Mouse (Mus musculus) liver, postnatal 0 days (tissue): ENCODE data around the gene Pfdn6. TPM values are rescaled to one million over a fixed set of nuclear protein-coding genes. Genes with fewer than 3 reads are reported as not detected.
"Not testable (repeated sequence)": the region's sequence is repeated elsewhere in the genome, so short reads cannot be mapped to it uniquely, and the experiment has no call there.

ENCODE experiments used
- ATAC-seq: fragments of 200-750 bp; cut with Nextera tagmentation; 2 replicates; pipeline ENCODE4 v1.8.0; 2017; ENCODE audit warnings: mild to moderate bottlenecking, moderate library complexity
- DNase-seq: peaks from one replicate; pipeline ENCODE4 v3.0.0-alpha.2; 2016
- H3K27ac ChIP-seq: fragments of 300-500 bp; sonication (generic); 2 replicates; pipeline ENCODE4 v1.5.1; 2014; ENCODE audit warnings: antibody characterized with exemption, moderate library complexity, mild to moderate bottlenecking, low read depth
- H3K27me3 ChIP-seq: fragments of 300-500 bp; sonication (generic); 2 replicates; pipeline ENCODE4 v1.6.1; 2014; ENCODE audit warnings: low read length, control low read depth, mixed read lengths; ENCODE audit not compliant: insufficient read depth
- H3K36me3 ChIP-seq: fragments of 300-500 bp; sonication (generic); replicated peaks from 2 replicates; pipeline ENCODE4 v1.6.1; 2014; ENCODE audit warnings: mild to moderate bottlenecking, control low read depth, low read length, moderate library complexity, mixed read lengths; ENCODE audit not compliant: insufficient read depth
- H3K4me1 ChIP-seq: fragments of 300-500 bp; sonication (generic); 2 replicates; pipeline ENCODE4 v1.6.1; 2014; ENCODE audit warnings: antibody characterized with exemption, mild to moderate bottlenecking, control low read depth; ENCODE audit not compliant: insufficient read depth
- H3K4me2 ChIP-seq: fragments of 300-500 bp; sonication (generic); 2 replicates; pipeline ENCODE4 v1.6.1; 2014; ENCODE audit warnings: low read depth, mild to moderate bottlenecking, low read length, moderate library complexity, mixed read lengths
- H3K4me3 ChIP-seq: fragments of 300-500 bp; sonication (generic); 2 replicates; pipeline ENCODE4 v1.5.1; 2014; ENCODE audit warnings: low read depth, low read length
- H3K9ac ChIP-seq: fragments of 300-500 bp; sonication (generic); replicated peaks from 2 replicates; pipeline ENCODE4 v1.6.1; 2014; ENCODE audit warnings: mild to moderate bottlenecking, moderate library complexity
- H3K9me3 ChIP-seq: fragments of 300-500 bp; sonication (generic); 2 replicates; pipeline ENCODE4 v1.6.1; 2016; ENCODE audit warnings: mild to moderate bottlenecking, control low read depth, low read length, mixed read lengths
- CTCF ChIP-seq: sonication (generic); IDR thresholded peaks from 2 replicates; pipeline ENCODE4 v1.5.1; 2016; ENCODE audit warnings: antibody characterized with exemption, low read depth
- EP300 ChIP-seq: IDR thresholded peaks from 2 replicates; pipeline ENCODE4 v1.6.1; 2016; ENCODE audit warnings: antibody characterized with exemption, low read depth, mild to moderate bottlenecking
- WGBS: fragments of 180-500 bp; shearing (Covaris S2); extraction: QIAGEN DNeasy Blood & Tissue Kit; methylation state at CpG from one replicate; pipeline ENCODE4 v1.1.7; 2014; ENCODE audit not compliant: insufficient replicate concordance; 5-methylcytosine and 5-hydroxymethylcytosine counted together
- polyA plus RNA-seq: library from polyadenylated mRNA; unstranded; fragments of >200 nt; fragmentation: Nextera tagmentation; extraction: Ambion mirVana; gene quantifications from 2 replicates; pipeline ENCODE4 v1.2.1, GENCODE M21; 2015

The Pfdn6 gene
- polyA plus RNA-seq, 1 experiment from 2014 or later, result 85.5 TPM

DNA sequence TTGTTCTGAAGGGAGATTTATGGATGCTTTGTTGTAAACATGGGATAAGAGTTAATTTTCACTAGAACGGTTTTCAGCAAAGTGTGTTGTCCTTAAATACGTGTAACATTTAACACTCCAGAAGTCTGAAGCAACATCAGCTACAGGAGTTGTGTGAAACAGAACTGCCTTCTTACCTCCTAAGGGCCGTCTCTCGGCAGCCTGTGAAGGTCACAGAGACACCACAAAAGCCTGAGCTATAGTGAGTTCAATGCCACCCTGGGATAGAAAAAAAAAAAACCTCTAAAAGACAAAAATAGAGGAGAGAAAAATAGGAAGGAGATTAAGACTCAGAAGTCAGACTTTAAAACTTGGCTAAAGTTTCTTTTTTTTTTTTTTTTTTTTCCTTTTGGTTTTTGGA lies 38.1 kb downstream of the Pfdn6 start:
- no peaks in the 10 kb centered on the region for H3K36me3 ChIP-seq
- H3K4me2 ChIP-seq, result 0 out of 2 replicates have a peak overlapping the region, but pooled peaks have one; percentile 9
- WGBS, result 58% methylated on average over 4 of the region's 4 CpGs
- ATAC-seq (no peak), DNase-seq (no peak)
- peaks cover 29% of the 10 kb centered on the region for H3K4me1 ChIP-seq
- H3K9me3 ChIP-seq, result no peaks in the 10 kb centered on the region
- H3K9ac ChIP-seq, result no peak overlapping the region
- no peak for TF ChIP-seq CTCF
- no peak for TF ChIP-seq EP300
- no peaks in the 10 kb centered on the region for H3K27me3 ChIP-seq
- no peak overlapping the region for H3K4me3 ChIP-seq
- 0 out of 2 replicates have a peak overlapping the region, but pooled peaks have one; percentile 34 for H3K27ac ChIP-seq

DNA sequence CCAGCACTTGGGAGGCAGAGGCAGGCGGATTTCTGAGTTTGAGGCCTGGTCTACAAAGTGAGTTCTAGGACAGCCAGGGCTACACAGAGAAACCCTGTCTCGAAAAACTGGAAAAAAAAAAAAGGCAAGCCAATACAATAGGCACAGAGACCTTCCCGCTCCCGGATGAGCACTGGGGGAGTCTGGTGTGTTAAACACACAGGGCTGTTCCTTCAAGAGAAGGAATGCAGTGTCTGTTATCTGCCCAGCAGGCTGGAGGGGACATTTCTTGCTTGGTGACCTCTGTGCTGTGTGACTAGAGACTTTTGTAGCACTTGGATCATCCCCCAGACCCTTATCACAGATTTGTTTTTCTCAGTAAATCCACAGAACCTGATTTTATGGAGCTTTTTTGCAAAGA lies 38.5 kb downstream of the Pfdn6 start:
- peaks cover 29% of the 10 kb centered on the region for H3K4me1 ChIP-seq

GRCm38 (mm10) chr17:33900989-33901314 lies 39.2 kb downstream of the Pfdn6 start:
- H3K4me1 ChIP-seq, result peaks cover 29% of the 10 kb centered on the region
- H3K9ac ChIP-seq, result no peak overlapping the region
- WGBS, result 74% methylated on average over 4 of the region's 4 CpGs
- no peaks in the 10 kb centered on the region for H3K27me3 ChIP-seq
- DNase-seq (no peak), ATAC-seq (no peak)
- H3K27ac ChIP-seq, result no peak overlapping the region
- H3K4me2 ChIP-seq, result no peak overlapping the region
- no peaks in the 10 kb centered on the region for H3K9me3 ChIP-seq
- H3K4me3 ChIP-seq, result no peak overlapping the region
- H3K36me3 ChIP-seq, result no peaks in the 10 kb centered on the region
- no peak for TF ChIP-seq CTCF
- no peak for TF ChIP-seq EP300

More for the DNA sequence above, 38.5 kb downstream of the Pfdn6 start:
- Histone ChIP-seq H3K27me3 (no peaks in the 10 kb centered on the region), H3K9me3 (no peaks in the 10 kb centered on the region), H3K27ac (0 out of 2 replicates have a peak overlapping the region, but pooled peaks have one; percentile 34), H3K36me3 (no peaks in the 10 kb centered on the region), H3K4me2 (no peak overlapping the region), H3K9ac (no peak overlapping the region), H3K4me3 (no peak overlapping the region)
- TF ChIP-seq CTCF (no peak), EP300 (no peak)
- WGBS, result 78% methylated on average over 4 of the region's 4 CpGs
- DNase-seq (no peak), ATAC-seq (no peak)

DNA sequence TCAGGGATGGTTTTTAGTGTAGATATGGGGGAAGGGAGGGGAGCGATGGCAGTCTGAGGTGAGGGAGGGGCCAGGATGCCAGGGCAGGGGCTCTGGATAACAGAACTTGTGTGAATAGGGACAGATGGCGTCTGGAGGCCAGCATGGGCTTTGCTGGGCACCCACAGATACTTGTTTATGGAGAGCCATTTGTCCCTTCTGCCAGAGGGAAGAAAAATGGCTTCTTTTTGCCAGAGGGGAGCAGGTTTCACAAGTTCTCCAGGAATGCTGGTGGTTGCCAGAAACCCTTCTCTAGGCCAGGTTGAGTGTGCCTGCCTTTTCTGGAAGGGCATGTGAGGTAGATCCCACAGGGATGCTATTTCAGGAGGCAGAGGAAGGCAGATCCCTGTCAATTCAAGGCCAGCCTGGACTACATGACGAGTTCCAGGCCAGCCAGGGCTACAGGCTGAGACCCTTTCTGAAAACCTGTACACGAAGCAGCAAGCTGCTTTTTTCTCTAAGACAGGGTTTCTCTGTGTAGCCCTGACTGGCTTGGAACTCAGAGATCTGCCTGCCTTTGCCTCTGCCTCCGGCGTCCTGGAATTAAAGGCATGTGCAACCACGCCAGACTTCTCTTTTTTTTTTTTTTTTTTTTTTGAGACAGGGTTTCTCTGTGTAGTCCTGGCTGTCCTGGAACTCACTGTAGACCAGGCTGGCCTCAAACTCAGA lies 39.7 kb downstream of the Pfdn6 start:
- Histone ChIP-seq H3K36me3 (no peaks in the 10 kb centered on the region), H3K27ac (peak overlapping the region; percentile 64), H3K4me1 (peaks cover 29% of the 10 kb centered on the region), H3K9ac (no peak overlapping the region), H3K4me3 (no peak overlapping the region), H3K27me3 (no peaks in the 10 kb centered on the region), H3K9me3 (no peaks in the 10 kb centered on the region), H3K4me2 (0 out of 2 replicates have a peak overlapping the region, but pooled peaks have one; percentile 10)
- TF ChIP-seq EP300 (no peak), CTCF (no peak)
- 62% methylated on average over 7 of the region's 7 CpGs for WGBS
- ATAC-seq (no peak), DNase-seq (no peak)

- Histone ChIP-seq H3K4me3 (no peak overlapping the region), H3K27ac (peak overlapping the region; percentile 64), H3K4me2 (no peak overlapping the region), H3K9me3 (no peaks in the 10 kb centered on the region), H3K27me3 (no peaks in the 10 kb centered on the region), H3K4me1 (peaks cover 29% of the 10 kb centered on the region), H3K9ac (no peak overlapping the region), H3K36me3 (no peaks in the 10 kb centered on the region)
- TF ChIP-seq EP300 (peak; percentile 43; the same call in 1 of the 2 replicates), CTCF (no peak)
- 32% methylated on average over 4 of the region's 4 CpGs for WGBS
- ATAC-seq (peak; percentile 62), DNase-seq (no peak)
Observed at GRCm38 (mm10) chr17:33899642-33900041, 40.5 kb downstream of the Pfdn6 start.

DNA sequence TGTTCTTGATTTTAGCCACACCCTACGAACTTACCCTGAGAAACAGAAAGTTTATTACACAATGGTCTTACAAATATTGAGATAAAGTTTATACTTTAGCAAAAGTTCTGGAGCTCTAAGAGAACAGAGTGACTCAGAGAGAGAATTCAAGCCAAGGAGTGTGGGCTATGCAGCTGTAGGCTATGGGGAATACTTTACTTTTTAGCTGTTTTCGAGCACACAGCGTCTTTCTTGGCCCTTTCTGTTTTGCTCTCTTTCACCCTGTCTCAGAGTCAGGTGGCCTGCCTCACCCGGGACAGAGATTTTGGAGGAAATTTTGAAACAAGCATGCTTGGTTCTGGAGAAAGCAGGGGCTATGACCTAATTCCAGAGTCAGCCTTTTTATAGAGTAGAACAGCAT lies 42.0 kb downstream of the Pfdn6 start:
- H3K4me2 ChIP-seq, H3K27me3 ChIP-seq, ATAC-seq, DNase-seq, H3K36me3 ChIP-seq, H3K4me3 ChIP-seq, H3K9me3 ChIP-seq: not testable (repeated sequence)
- WGBS, result 78% methylated on average over 4 of the region's 4 CpGs
- H3K4me1 ChIP-seq, result peaks cover 24% of the 10 kb centered on the region
- H3K27ac ChIP-seq, result 0 out of 2 replicates have a peak overlapping the region, but pooled peaks have one; percentile 39
- 0 out of 2 replicates have a peak overlapping the region, but pooled peaks have one; percentile 13 for H3K9ac ChIP-seq
